Mouse (Mus musculus): Measurements from ENCODE around the gene Nsrp1.

DNA sequence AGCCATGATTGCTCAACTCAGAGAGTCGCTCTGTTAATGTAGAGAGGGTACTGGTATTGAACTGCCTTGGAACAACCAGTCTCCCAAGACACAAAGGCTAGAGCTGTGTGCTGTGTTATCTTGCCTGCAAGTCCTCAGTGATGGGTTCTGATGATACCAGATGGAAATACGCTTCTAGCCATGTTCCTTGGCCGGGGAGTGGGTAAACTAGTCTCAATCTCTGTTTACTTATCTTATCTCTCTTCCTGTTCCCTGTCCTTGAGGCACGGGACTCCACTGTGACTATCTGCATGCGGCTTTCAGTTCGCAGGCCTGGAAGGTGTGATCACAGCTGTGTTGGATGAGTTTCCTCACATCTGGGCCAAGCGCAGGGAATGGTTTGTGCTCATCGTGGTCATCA is 58.7 kb downstream of the Nsrp1 start:
- TF ChIP-seq CTCF (conservative IDR thresholded peaks at IDR 0.05 in 1 of 2, IDR thresholded peaks at IDR 0.05 in 1 of 2; ENCODE audit: low read depth in 2 of 2, low read length in 2 of 2) (no peak), EP300 (IDR thresholded peaks at IDR 0.05; ENCODE audit: low read length) (no peak), E2F4 (IDR thresholded peaks at IDR 0.05; ENCODE audit: insufficient replicate concordance, low read depth, low read length) (no peak), MYC (IDR thresholded peaks at IDR 0.05; ENCODE audit: low read depth, low read length) (no peak), KAT2A (IDR thresholded peaks at IDR 0.05; ENCODE audit: insufficient replicate concordance, low read length) (no peak), NELFE (IDR thresholded peaks at IDR 0.05; ENCODE audit: low read depth, low read length) (no peak), POLR2A (IDR thresholded peaks at IDR 0.05; ENCODE audit: low read depth, low read length) (no peak)

Data from CH12.LX (cell line).